Mouse (Mus musculus) liver, postnatal 0 days (tissue): Measurements from ENCODE around the gene Atp6ap1l. TPM values are rescaled to one million over a fixed set of nuclear protein-coding genes. Genes with fewer than 3 reads are reported as not detected.

Experiments used
- ATAC-seq: fragments of 200-750 bp; cut with Nextera tagmentation; 2 replicates; pipeline ENCODE4 v1.8.0; 2017; ENCODE audit warnings: mild to moderate bottlenecking, moderate library complexity
- DNase-seq: peaks from one replicate; pipeline ENCODE4 v3.0.0-alpha.2; 2016
- H3K27ac ChIP-seq: fragments of 300-500 bp; sonication (generic); 2 replicates; pipeline ENCODE4 v1.5.1; 2014; ENCODE audit warnings: antibody characterized with exemption, moderate library complexity, mild to moderate bottlenecking, low read depth
- H3K27me3 ChIP-seq: fragments of 300-500 bp; sonication (generic); 2 replicates; pipeline ENCODE4 v1.6.1; 2014; ENCODE audit warnings: low read length, control low read depth, mixed read lengths; ENCODE audit not compliant: insufficient read depth
- H3K36me3 ChIP-seq: fragments of 300-500 bp; sonication (generic); replicated peaks from 2 replicates; pipeline ENCODE4 v1.6.1; 2014; ENCODE audit warnings: mild to moderate bottlenecking, control low read depth, low read length, moderate library complexity, mixed read lengths; ENCODE audit not compliant: insufficient read depth
- H3K4me1 ChIP-seq: fragments of 300-500 bp; sonication (generic); 2 replicates; pipeline ENCODE4 v1.6.1; 2014; ENCODE audit warnings: antibody characterized with exemption, mild to moderate bottlenecking, control low read depth; ENCODE audit not compliant: insufficient read depth
- H3K4me2 ChIP-seq: fragments of 300-500 bp; sonication (generic); 2 replicates; pipeline ENCODE4 v1.6.1; 2014; ENCODE audit warnings: low read depth, mild to moderate bottlenecking, low read length, moderate library complexity, mixed read lengths
- H3K4me3 ChIP-seq: fragments of 300-500 bp; sonication (generic); 2 replicates; pipeline ENCODE4 v1.5.1; 2014; ENCODE audit warnings: low read depth, low read length
- H3K9ac ChIP-seq: fragments of 300-500 bp; sonication (generic); replicated peaks from 2 replicates; pipeline ENCODE4 v1.6.1; 2014; ENCODE audit warnings: mild to moderate bottlenecking, moderate library complexity
- H3K9me3 ChIP-seq: fragments of 300-500 bp; sonication (generic); 2 replicates; pipeline ENCODE4 v1.6.1; 2016; ENCODE audit warnings: mild to moderate bottlenecking, control low read depth, low read length, mixed read lengths
- CTCF ChIP-seq: sonication (generic); IDR thresholded peaks from 2 replicates; pipeline ENCODE4 v1.5.1; 2016; ENCODE audit warnings: antibody characterized with exemption, low read depth
- EP300 ChIP-seq: IDR thresholded peaks from 2 replicates; pipeline ENCODE4 v1.6.1; 2016; ENCODE audit warnings: antibody characterized with exemption, low read depth, mild to moderate bottlenecking
- WGBS: fragments of 180-500 bp; shearing (Covaris S2); extraction: QIAGEN DNeasy Blood & Tissue Kit; methylation state at CpG from one replicate; pipeline ENCODE4 v1.1.7; 2014; ENCODE audit not compliant: insufficient replicate concordance; 5-methylcytosine and 5-hydroxymethylcytosine counted together
- polyA plus RNA-seq: library from polyadenylated mRNA; unstranded; fragments of >200 nt; fragmentation: Nextera tagmentation; extraction: Ambion mirVana; gene quantifications from 2 replicates; pipeline ENCODE4 v1.2.1, GENCODE M21; 2015

Atp6ap1l gene
- polyA plus RNA-seq, 1 experiment from 2014 or later = 0.14 TPM

DNA sequence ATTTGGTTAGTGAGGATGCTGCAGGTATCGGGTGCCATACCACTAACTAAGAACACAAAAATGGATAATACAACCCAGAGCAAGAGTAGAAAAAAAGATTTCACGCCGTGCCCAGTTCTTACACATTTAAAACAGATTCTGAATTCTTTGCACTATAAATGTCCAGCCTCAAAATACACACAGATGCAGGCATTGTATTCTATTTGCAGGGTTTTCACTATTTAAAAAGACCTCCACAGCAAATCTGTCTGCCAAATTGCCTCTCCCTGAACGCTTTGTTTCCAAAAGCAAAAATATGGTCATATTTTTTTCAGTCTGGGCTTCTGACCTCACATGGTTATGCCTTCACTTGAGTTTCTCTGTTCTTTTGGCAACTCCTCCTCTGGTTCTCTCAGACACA lies 10.3 kb downstream of the Atp6ap1l start:
- H3K9me3 ChIP-seq = peaks cover 4% of the 10 kb centered on the region; the same call in 1 of the 2 replicates
- H3K9ac ChIP-seq = no peak overlapping the region
- H3K36me3 ChIP-seq = no peaks in the 10 kb centered on the region
- no peaks in the 10 kb centered on the region for H3K27me3 ChIP-seq
- DNase-seq = no peak
- ATAC-seq = no peak
- H3K4me3 ChIP-seq = no peak overlapping the region
- 84% methylated on average over 4 of the region's 4 CpGs for WGBS
- TF ChIP-seq EP300 (no peak), CTCF (no peak)
- peaks cover 4% of the 10 kb centered on the region for H3K4me1 ChIP-seq
- no peak overlapping the region for H3K4me2 ChIP-seq
- no peak overlapping the region for H3K27ac ChIP-seq

DNA sequence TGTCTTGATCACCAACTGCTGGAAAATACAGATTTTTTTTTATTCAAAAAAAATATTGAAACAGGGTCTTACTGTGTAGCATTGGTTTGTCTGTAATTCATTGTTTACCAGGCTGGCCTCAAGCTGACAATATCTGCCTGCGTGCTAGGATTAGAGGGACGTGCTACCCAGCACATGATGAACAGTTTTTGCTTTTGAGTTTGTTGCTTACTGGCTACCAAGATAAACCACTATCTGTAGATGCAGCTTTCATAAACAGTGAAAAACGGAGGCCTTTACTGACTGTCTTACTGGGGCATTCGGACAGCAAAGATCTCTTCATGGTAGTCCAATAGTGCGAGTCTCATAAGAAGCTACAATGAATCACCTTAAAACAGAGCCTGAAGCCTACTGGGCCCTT lies 15.0 kb downstream of the Atp6ap1l start:
- Histone ChIP-seq H3K36me3 (no peaks in the 10 kb centered on the region), H3K27ac (peak overlapping the region; percentile 48; the same call in 1 of the 2 replicates), H3K9me3 (no peaks in the 10 kb centered on the region), H3K4me2 (no peak overlapping the region; the same call in 1 of the 2 replicates), H3K9ac (no peak overlapping the region), H3K4me1 (peaks cover 6% of the 10 kb centered on the region), H3K4me3 (no peak overlapping the region), H3K27me3 (no peaks in the 10 kb centered on the region)
- ATAC-seq (peak; percentile 81), DNase-seq (no peak)
- TF ChIP-seq EP300 = peak; percentile 96
- TF ChIP-seq CTCF = no peak
- WGBS = 56% methylated on average over 5 of the region's 5 CpGs

DNA sequence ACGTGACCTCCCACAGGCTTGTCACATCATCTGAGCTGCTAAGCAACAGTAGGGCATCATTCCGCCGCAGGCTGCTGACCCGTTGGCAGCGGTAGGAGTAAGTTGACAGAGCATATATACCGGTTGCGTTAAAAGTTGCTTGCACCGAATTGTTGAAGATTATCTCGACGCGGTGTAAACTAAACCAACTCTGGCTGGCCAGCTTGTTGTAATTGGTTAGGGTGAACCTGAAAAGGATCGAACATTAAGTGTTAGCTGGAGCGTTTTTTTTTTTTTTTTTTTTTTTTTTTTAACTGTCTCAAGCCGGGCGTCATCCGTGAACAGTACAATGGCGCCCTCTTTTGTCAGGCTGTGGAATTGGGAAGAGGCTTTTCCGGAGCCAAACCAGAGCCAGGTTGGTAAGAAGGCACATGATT lies 18.6 kb downstream of the Atp6ap1l start:
- ATAC-seq (peak; percentile 72), DNase-seq (peak; percentile 78)
- Histone ChIP-seq H3K4me3 (peak overlapping the region; percentile 40), H3K9ac (no peak overlapping the region), H3K27ac (no peak overlapping the region), H3K36me3 (no peaks in the 10 kb centered on the region), H3K27me3 (no peaks in the 10 kb centered on the region), H3K4me1 (peaks cover 6% of the 10 kb centered on the region), H3K4me2 (peak overlapping the region; percentile 77), H3K9me3 (no peaks in the 10 kb centered on the region)
- WGBS = under 1% methylated on average over 18 of the region's 18 CpGs
- TF ChIP-seq EP300 (no peak), CTCF (peak; percentile 82)

DNA sequence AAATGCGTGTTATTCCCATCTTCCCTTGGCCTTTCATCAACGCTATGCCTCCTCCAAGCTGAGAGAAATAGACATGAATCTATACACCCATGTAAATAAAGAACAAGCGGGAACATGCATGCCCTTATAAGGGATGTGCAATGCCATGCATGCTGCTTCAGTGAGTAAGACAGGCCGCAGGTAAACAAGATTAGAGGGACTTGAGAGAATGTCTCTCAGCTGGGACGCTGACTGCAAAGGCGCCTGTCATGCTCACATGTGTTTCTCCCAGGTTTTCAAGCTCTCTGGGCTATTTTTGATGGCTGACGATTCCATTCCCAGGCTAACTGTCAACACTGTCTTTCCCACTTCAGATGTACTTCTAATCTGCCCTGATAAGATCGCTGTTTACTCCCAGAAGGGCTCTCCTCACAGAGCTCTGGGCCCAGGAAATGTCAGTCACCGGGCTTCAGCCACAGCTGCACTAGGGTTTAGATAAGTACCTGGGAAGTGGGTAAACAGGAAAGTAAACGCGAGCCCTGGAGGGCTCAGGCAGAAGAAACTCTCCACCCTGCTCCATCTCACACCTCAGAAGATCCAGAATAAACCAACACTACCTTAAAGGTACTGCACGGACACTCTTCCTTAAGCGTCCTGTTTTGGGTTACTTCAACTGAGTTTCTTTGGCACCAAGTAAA lies 19.2 kb downstream of the Atp6ap1l start:
- H3K9me3 ChIP-seq = no peaks in the 10 kb centered on the region
- DNase-seq (peak; percentile 17), ATAC-seq (peak; percentile 45)
- no peak overlapping the region for H3K9ac ChIP-seq
- H3K27ac ChIP-seq = no peak overlapping the region
- peak overlapping the region; percentile 40 for H3K4me3 ChIP-seq
- H3K27me3 ChIP-seq = no peaks in the 10 kb centered on the region
- H3K4me1 ChIP-seq = peaks cover 6% of the 10 kb centered on the region
- H3K36me3 ChIP-seq = no peaks in the 10 kb centered on the region
- 33% methylated on average over 13 of the region's 13 CpGs for WGBS
- H3K4me2 ChIP-seq = peak overlapping the region; percentile 77
- TF ChIP-seq EP300 (no peak), CTCF (no peak)

DNA sequence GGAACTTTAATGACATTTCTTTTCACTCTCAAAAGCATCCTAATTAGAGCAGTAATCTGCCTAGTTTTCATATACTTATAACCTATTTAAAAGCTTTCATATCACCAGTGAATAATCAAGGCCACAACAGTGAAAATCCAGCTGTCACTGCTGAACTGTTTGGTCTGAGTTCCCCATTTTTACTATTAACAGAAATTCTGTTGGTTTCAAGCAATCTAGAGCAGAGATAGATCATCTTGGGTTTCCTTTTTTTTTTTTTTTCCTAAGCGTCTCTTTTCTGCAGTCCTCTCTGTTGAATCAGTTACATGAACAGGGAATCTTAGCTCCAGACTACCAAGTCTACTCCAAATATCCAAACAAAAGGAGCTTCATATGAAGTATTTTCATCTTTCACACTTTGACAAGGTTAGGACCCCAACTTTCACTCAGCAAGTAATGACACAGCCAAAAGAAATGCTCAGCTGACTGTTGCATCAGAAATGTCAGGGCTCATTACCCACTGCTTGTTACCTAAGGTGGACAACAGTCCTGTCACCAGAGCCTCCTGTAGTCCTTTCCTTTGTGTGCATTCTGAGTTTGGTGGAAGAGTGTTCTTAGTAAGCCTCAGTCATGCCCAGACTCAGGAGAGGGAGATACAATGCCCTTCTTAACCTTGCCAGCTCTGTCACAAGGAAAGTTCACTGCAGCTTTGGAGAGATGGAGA lies 23.3 kb downstream of the Atp6ap1l start:
- H3K27me3 ChIP-seq = no peaks in the 10 kb centered on the region
- no peak overlapping the region for H3K4me2 ChIP-seq
- no peak overlapping the region for H3K27ac ChIP-seq
- TF ChIP-seq EP300 (no peak), CTCF (no peak)
- no peaks in the 10 kb centered on the region for H3K9me3 ChIP-seq
- H3K4me1 ChIP-seq = no peaks in the 10 kb centered on the region
- DNase-seq = no peak
- no peak overlapping the region for H3K4me3 ChIP-seq
- no peak for ATAC-seq
- H3K36me3 ChIP-seq = no peaks in the 10 kb centered on the region
- no peak overlapping the region for H3K9ac ChIP-seq
- WGBS = 39% methylated on average over 1 of the region's 1 CpGs

DNA sequence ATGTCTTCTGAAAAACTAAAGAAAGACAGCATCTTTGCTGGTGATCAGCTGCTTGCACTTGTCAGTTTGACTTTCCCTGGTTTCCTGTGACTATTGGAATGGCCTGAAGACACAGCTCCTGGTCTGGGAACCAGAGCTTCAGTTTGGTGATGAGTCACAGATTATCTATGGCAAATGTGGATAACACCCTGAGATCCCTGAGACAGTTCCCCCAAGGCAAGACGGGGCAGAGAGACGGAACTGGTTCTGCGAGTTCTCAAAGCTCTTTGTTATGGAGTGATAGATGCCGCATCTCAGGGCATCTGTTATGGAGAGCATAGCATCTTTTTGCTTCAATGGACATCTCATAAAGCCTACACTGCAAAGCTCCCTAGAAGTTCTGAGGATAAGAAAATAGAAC lies 33.6 kb downstream of the Atp6ap1l start:
- Histone ChIP-seq H3K9ac (no peak overlapping the region), H3K4me1 (no peaks in the 10 kb centered on the region), H3K4me2 (no peak overlapping the region), H3K9me3 (no peaks in the 10 kb centered on the region), H3K4me3 (no peak overlapping the region), H3K27ac (no peak overlapping the region), H3K27me3 (no peaks in the 10 kb centered on the region), H3K36me3 (no peaks in the 10 kb centered on the region)
- 62% methylated on average over 4 of the region's 4 CpGs for WGBS
- ATAC-seq (no peak), DNase-seq (no peak)
- TF ChIP-seq EP300 (no peak), CTCF (no peak)
